Mouse (Mus musculus) cerebral cortex, adult 2 months (tissue): ENCODE data around the gene Fxyd5.

Experiments
- WGBS: fragments of 180-500 bp; shearing (Covaris S2); methylation state at CpG from one replicate; pipeline ENCODE4 v1.1.7; 2018; 5-methylcytosine and 5-hydroxymethylcytosine counted together

The Fxyd5 gene

GRCm38 (mm10) chr7:31040281-31041022 is 1.8 kb downstream of the Fxyd5 start:
- 84% methylated on average over 12 of the region's 12 CpGs for WGBS

GRCm38 (mm10) chr7:31039011-31039410 is 3.3 kb downstream of the Fxyd5 start:
- 77% methylated on average over 4 of the region's 4 CpGs for WGBS

GRCm38 (mm10) chr7:31037675-31038074 is 4.6 kb downstream of the Fxyd5 start:
- 64% methylated on average over 2 of the region's 2 CpGs for WGBS

- WGBS: 88% methylated on average over 7 of the region's 7 CpGs
Observed at GRCm38 (mm10) chr7:31036917-31037316, 5.4 kb downstream of the Fxyd5 start.

GRCm38 (mm10) chr7:31035291-31035690 is 7.0 kb downstream of the Fxyd5 start:
- 82% methylated on average over 11 of the region's 11 CpGs for WGBS

- WGBS: 61% methylated on average over 11 of the region's 11 CpGs
Observed at GRCm38 (mm10) chr7:31034789-31035188, 7.5 kb downstream of the Fxyd5 start.

GRCm38 (mm10) chr7:31033409-31034165 is 8.7 kb downstream of the Fxyd5 start:
- WGBS: 64% methylated on average over 9 of the region's 9 CpGs

GRCm38 (mm10) chr7:31031731-31032130 is 10.6 kb downstream of the Fxyd5 start:
- 86% methylated on average over 7 of the region's 7 CpGs for WGBS

- WGBS: 67% methylated on average over 2 of the region's 2 CpGs
Observed at GRCm38 (mm10) chr7:31030717-31031116, 11.6 kb downstream of the Fxyd5 start.

- 79% methylated on average over 8 of the region's 8 CpGs for WGBS
Observed at GRCm38 (mm10) chr7:31028609-31029008, 13.7 kb downstream of the Fxyd5 start.

- WGBS: 29% methylated on average over 10 of the region's 10 CpGs
Observed at GRCm38 (mm10) chr7:31017104-31017901, 25.0 kb downstream of the Fxyd5 start.

GRCm38 (mm10) chr7:31012971-31013370 is 29.3 kb downstream of the Fxyd5 start:
- WGBS: 69% methylated on average over 5 of the region's 5 CpGs

GRCm38 (mm10) chr7:31008889-31009288 is 33.4 kb downstream of the Fxyd5 start:
- WGBS: 70% methylated on average over 3 of the region's 3 CpGs

- WGBS: 69% methylated on average over 1 of the region's 1 CpGs
Observed at GRCm38 (mm10) chr7:31008175-31008574, 34.1 kb downstream of the Fxyd5 start.

GRCm38 (mm10) chr7:31007775-31008174 is 34.5 kb downstream of the Fxyd5 start:
- 93% methylated on average over 1 of the region's 1 CpGs for WGBS

- 78% methylated on average over 8 of the region's 8 CpGs for WGBS
Observed at GRCm38 (mm10) chr7:31002650-31003049, 39.6 kb downstream of the Fxyd5 start.

- WGBS: 17% methylated on average over 7 of the region's 7 CpGs
Observed at GRCm38 (mm10) chr7:31000505-31001020, 41.7 kb downstream of the Fxyd5 start.

- WGBS: 98% methylated on average over 2 of the region's 2 CpGs
Observed at GRCm38 (mm10) chr7:30996491-30996890, 45.8 kb downstream of the Fxyd5 start.

- WGBS: 72% methylated on average over 5 of the region's 5 CpGs
Observed at GRCm38 (mm10) chr7:30993986-30994385, 48.3 kb downstream of the Fxyd5 start.

- WGBS: 71% methylated on average over 5 of the region's 5 CpGs
Observed at GRCm38 (mm10) chr7:30992148-30992547, 50.1 kb downstream of the Fxyd5 start.

GRCm38 (mm10) chr7:30988519-30989162 is 53.6 kb downstream of the Fxyd5 start:
- WGBS: 91% methylated on average over 4 of the region's 4 CpGs
